14 mouse cellular contexts compared by ENCODE assay signal in genomic region chr6:52206882-52207683, GRCm38 (mm10). TPM values are rescaled to one million over a fixed set of nuclear protein-coding genes. Genes with fewer than 3 reads are reported as not detected.
A peak's percentile ranks its signal among the peaks of the same experiment; 100 is the strongest.
DNase-seq lines count a peak whose midpoint lies in the region; ATAC-seq lines count a peak whose summit lies in the region.
"Had no signal": no experiment of that assay in that cellular context is flagged by ENCODE, and none has a peak within 500 bp of the region (broad histone marks: within the 10 kb centered on the region; RNA-seq: fewer than 3 reads in every experiment).

No protein-coding gene starts in this region.

- peak overlapping the region; percentile 62 for H3K9ac ChIP-seq in kidney, embryonic 16.5 days (replicated peaks; ENCODE audit: low read length)
- H3K9ac ChIP-seq in hindbrain, embryonic 13.5 days: peak overlapping the region; percentile 77
- peak overlapping the region; percentile 52 for H3K9ac ChIP-seq in stomach, embryonic 14.5 days (replicated peaks; ENCODE audit: low read depth, low read length)
- H3K9ac ChIP-seq: embryonic facial prominence, embryonic 15.5 days; midbrain, embryonic 13.5 days had no signal

- no peaks in the 10 kb centered on the region for H3K9me3 ChIP-seq in kidney, embryonic 16.5 days (ENCODE audit: low read length)
- no peaks in the 10 kb centered on the region for H3K9me3 ChIP-seq in hindbrain, embryonic 13.5 days
- H3K9me3 ChIP-seq in limb, embryonic 10.5 days (replicated peaks): no peaks in the 10 kb centered on the region
- no peaks in the 10 kb centered on the region for H3K9me3 ChIP-seq in stomach, embryonic 14.5 days (ENCODE audit: control insufficient read depth, low read depth, low read length)
- no peaks in the 10 kb centered on the region for H3K9me3 ChIP-seq in midbrain, embryonic 10.5 days (replicated peaks)
- H3K9me3 ChIP-seq: embryonic facial prominence, embryonic 15.5 days; midbrain, embryonic 13.5 days had no signal

- peak overlapping the region; percentile 81 for H3K4me2 ChIP-seq in kidney, embryonic 16.5 days (replicated peaks; ENCODE audit: low read depth, low read length)
- peak overlapping the region; percentile 64 for H3K4me2 ChIP-seq in hindbrain, embryonic 13.5 days
- H3K4me2 ChIP-seq in stomach, embryonic 14.5 days (replicated peaks; ENCODE audit: low read depth, low read length): peak overlapping the region; percentile 78
- H3K4me2 ChIP-seq: embryonic facial prominence, embryonic 15.5 days; midbrain, embryonic 13.5 days had no signal

- H3K4me1 ChIP-seq in kidney, embryonic 16.5 days (ENCODE audit: insufficient read depth, low read length): peaks cover 69% of the 10 kb centered on the region
- H3K4me1 ChIP-seq in hindbrain, embryonic 13.5 days (replicated peaks): peaks cover 48% of the 10 kb centered on the region
- H3K4me1 ChIP-seq in limb, embryonic 10.5 days: peaks cover 98% of the 10 kb centered on the region
- peaks cover 3% of the 10 kb centered on the region; the same call in 1 of the 2 replicates for H3K4me1 ChIP-seq in stomach, embryonic 14.5 days (ENCODE audit: control insufficient read depth, insufficient read depth, low read length)
- H3K4me1 ChIP-seq in midbrain, embryonic 10.5 days: peaks cover 24% of the 10 kb centered on the region

- peak overlapping the region; percentile 56 for H3K27ac ChIP-seq in kidney, embryonic 16.5 days (ENCODE audit: low read length)
- H3K27ac ChIP-seq in hindbrain, embryonic 13.5 days: peak overlapping the region; percentile 95
- peak overlapping the region; percentile 99 for H3K27ac ChIP-seq in limb, embryonic 10.5 days
- peak overlapping the region; percentile 81 for H3K27ac ChIP-seq in stomach, embryonic 14.5 days (ENCODE audit: low read length)
- no peak overlapping the region for H3K27ac ChIP-seq in midbrain, embryonic 10.5 days (replicated peaks)
- H3K27ac ChIP-seq: embryonic facial prominence, embryonic 15.5 days; layer of hippocampus, adult 2 months; midbrain, embryonic 13.5 days had no signal

- DNase-seq in kidney, postnatal 14 days: no peak
- peak; percentile 56 for DNase-seq in limb, embryonic 10.5 days (ENCODE audit: low spot score)
- DNase-seq in c-Kit-positive CD71-positive TER-119-positive erythroid progenitor cells, embryonic 14.5 days (ENCODE audit: low spot score): no peak
- DNase-seq in natural killer cell, adult 2 months (ENCODE audit: low spot score in 2 of 2): no peak
- DNase-seq in midbrain, embryonic 10.5 days (ENCODE audit: low spot score): no peak
- DNase-seq: adrenal gland, adult 8-10 months; heart, adult 18-20 months had no signal

- ATAC-seq in kidney, embryonic 16.5 days (ENCODE audit: low FRiP score, low TSS enrichment): no peak
- ATAC-seq in hindbrain, embryonic 13.5 days (ENCODE audit: low FRiP score): no peak
- ATAC-seq in stomach, embryonic 14.5 days (ENCODE audit: insufficient number of reproducible peaks, insufficient read depth, low FRiP score, low read depth): no peak
- ATAC-seq: midbrain, embryonic 13.5 days had no signal

- H3K36me3 ChIP-seq in kidney, embryonic 16.5 days (ENCODE audit: insufficient read depth, low read length): peaks cover 8% of the 10 kb centered on the region; the same call in 1 of the 2 replicates
- H3K36me3 ChIP-seq in hindbrain, embryonic 13.5 days: no peaks in the 10 kb centered on the region
- H3K36me3 ChIP-seq in limb, embryonic 10.5 days: peaks cover 50% of the 10 kb centered on the region
- H3K36me3 ChIP-seq in stomach, embryonic 14.5 days (ENCODE audit: control insufficient read depth, insufficient read depth, low read length): peaks cover 5% of the 10 kb centered on the region; the same call in 1 of the 2 replicates
- no peaks in the 10 kb centered on the region for H3K36me3 ChIP-seq in midbrain, embryonic 10.5 days
- H3K36me3 ChIP-seq: embryonic facial prominence, embryonic 15.5 days; midbrain, embryonic 13.5 days had no signal

- 0 out of 2 replicates have a peak, but pooled peaks cover 4% of the 10 kb centered on the region for H3K27me3 ChIP-seq in kidney, embryonic 16.5 days (ENCODE audit: insufficient read depth, low read length)
- H3K27me3 ChIP-seq in hindbrain, embryonic 13.5 days: peaks cover 99% of the 10 kb centered on the region
- H3K27me3 ChIP-seq in limb, embryonic 10.5 days (ENCODE audit: low read depth, poor library complexity, severe bottlenecking): peaks cover 43% of the 10 kb centered on the region
- peaks cover 15% of the 10 kb centered on the region for H3K27me3 ChIP-seq in stomach, embryonic 14.5 days (ENCODE audit: control insufficient read depth, insufficient read depth, low read length)
- peaks cover 100% of the 10 kb centered on the region for H3K27me3 ChIP-seq in midbrain, embryonic 10.5 days (ENCODE audit: low read depth, poor library complexity, severe bottlenecking)

- 18% methylated on average over 4 of the region's 4 CpGs for WGBS in kidney, embryonic 16.5 days
- WGBS in hindbrain, embryonic 13.5 days: 4% methylated on average over 4 of the region's 4 CpGs
- 4% methylated on average over 4 of the region's 4 CpGs for WGBS in limb, embryonic 10.5 days
- 15% methylated on average over 4 of the region's 4 CpGs for WGBS in stomach, embryonic 14.5 days
- 4% methylated on average over 4 of the region's 4 CpGs for WGBS in midbrain, embryonic 10.5 days

- peak overlapping the region; percentile 55 for H3K4me3 ChIP-seq in kidney, embryonic 16.5 days (ENCODE audit: low read length)
- H3K4me3 ChIP-seq in hindbrain, embryonic 13.5 days: peak overlapping the region; percentile 58
- peak overlapping the region; percentile 90 for H3K4me3 ChIP-seq in limb, embryonic 10.5 days
- H3K4me3 ChIP-seq in stomach, embryonic 14.5 days (ENCODE audit: low read depth, low read length): peak overlapping the region; percentile 90
- H3K4me3 ChIP-seq in midbrain, embryonic 10.5 days: no peak overlapping the region
- H3K4me3 ChIP-seq: embryonic facial prominence, embryonic 15.5 days; layer of hippocampus, adult 2 months; midbrain, embryonic 13.5 days had no signal

RNA-seq across cellular contexts. Expression of gene Hoxa6, which starts 1.4 kb away (rescaled TPM):
- polyA plus RNA-seq in kidney, embryonic 16.5 days (2015; fragmentation: Nextera tagmentation; extraction: Ambion mirVana): 2.9 and 3.8 TPM in 2 replicates
- polyA plus RNA-seq in hindbrain, embryonic 13.5 days (2015; fragmentation: Nextera tagmentation; extraction: Ambion mirVana): 16.3 and 28.0 TPM in 2 replicates
- polyA plus RNA-seq in limb, embryonic 10.5 days (2016; fragmentation: Nextera tagmentation; extraction: Ambion mirVana): 3.5 and 4.1 TPM in 2 replicates
- 3.4 TPM in 2 replicates for polyA plus RNA-seq in stomach, embryonic 14.5 days (2014; fragmentation: Nextera tagmentation; extraction: Ambion mirVana)
- polyA plus RNA-seq in midbrain, embryonic 10.5 days (2016; fragmentation: Nextera tagmentation; extraction: Ambion mirVana): not detected in 2 replicates
- polyA plus RNA-seq: embryonic facial prominence, embryonic 15.5 days; midbrain, embryonic 13.5 days; spleen, adult 2 months had no signal

RNA-seq across cellular contexts. Expression of gene Hoxa5, which starts 2.7 kb away (rescaled TPM):
- 9.0 and 9.5 TPM in 2 replicates for polyA plus RNA-seq in kidney, embryonic 16.5 days (2015; fragmentation: Nextera tagmentation; extraction: Ambion mirVana)
- 116 and 150 TPM in 2 replicates for polyA plus RNA-seq in hindbrain, embryonic 13.5 days (2015; fragmentation: Nextera tagmentation; extraction: Ambion mirVana)
- 9.8 and 10.4 TPM in 2 replicates for polyA plus RNA-seq in limb, embryonic 10.5 days (2016; fragmentation: Nextera tagmentation; extraction: Ambion mirVana)
- 24.4 and 27.1 TPM in 2 replicates for polyA plus RNA-seq in stomach, embryonic 14.5 days (2014; fragmentation: Nextera tagmentation; extraction: Ambion mirVana)
- polyA plus RNA-seq in midbrain, embryonic 10.5 days (2016; fragmentation: Nextera tagmentation; extraction: Ambion mirVana): not detected in 2 replicates

RNA-seq across cellular contexts. Expression of gene Hoxa3, which starts 6.1 kb away (rescaled TPM):
- polyA plus RNA-seq in kidney, embryonic 16.5 days (2015; fragmentation: Nextera tagmentation; extraction: Ambion mirVana): 8.2 and 10.8 TPM in 2 replicates
- polyA plus RNA-seq in hindbrain, embryonic 13.5 days (2015; fragmentation: Nextera tagmentation; extraction: Ambion mirVana): 21.8 and 23.8 TPM in 2 replicates
- 7.0 and 7.9 TPM in 2 replicates for polyA plus RNA-seq in limb, embryonic 10.5 days (2016; fragmentation: Nextera tagmentation; extraction: Ambion mirVana)
- 15.5 and 16.0 TPM in 2 replicates for polyA plus RNA-seq in stomach, embryonic 14.5 days (2014; fragmentation: Nextera tagmentation; extraction: Ambion mirVana)
- polyA plus RNA-seq in midbrain, embryonic 10.5 days (2016; fragmentation: Nextera tagmentation; extraction: Ambion mirVana): not detected in 2 replicates
- polyA plus RNA-seq: midbrain, embryonic 13.5 days had no signal

RNA-seq across cellular contexts. Expression of gene Gm28308, which starts 6.1 kb away (rescaled TPM):
- polyA plus RNA-seq in kidney, embryonic 16.5 days (2015; fragmentation: Nextera tagmentation; extraction: Ambion mirVana): not detected in 2 replicates
- not detected in 2 replicates for polyA plus RNA-seq in hindbrain, embryonic 13.5 days (2015; fragmentation: Nextera tagmentation; extraction: Ambion mirVana)
- 0.79 and 1.2 TPM in 2 replicates for polyA plus RNA-seq in limb, embryonic 10.5 days (2016; fragmentation: Nextera tagmentation; extraction: Ambion mirVana)
- not detected in 2 replicates for polyA plus RNA-seq in stomach, embryonic 14.5 days (2014; fragmentation: Nextera tagmentation; extraction: Ambion mirVana)
- polyA plus RNA-seq in midbrain, embryonic 10.5 days (2016; fragmentation: Nextera tagmentation; extraction: Ambion mirVana): not detected in 2 replicates
- polyA plus RNA-seq: embryonic facial prominence, embryonic 15.5 days; midbrain, embryonic 13.5 days; spleen, adult 2 months had no signal

RNA-seq across cellular contexts. Expression of gene Hoxa7, which starts 14.6 kb away (rescaled TPM):
- 25.7 and 27.5 TPM in 2 replicates for polyA plus RNA-seq in kidney, embryonic 16.5 days (2015; fragmentation: Nextera tagmentation; extraction: Ambion mirVana)
- 7.4 and 14.9 TPM in 2 replicates for polyA plus RNA-seq in hindbrain, embryonic 13.5 days (2015; fragmentation: Nextera tagmentation; extraction: Ambion mirVana)
- polyA plus RNA-seq in limb, embryonic 10.5 days (2016; fragmentation: Nextera tagmentation; extraction: Ambion mirVana): 24.7 and 24.8 TPM in 2 replicates
- polyA plus RNA-seq in stomach, embryonic 14.5 days (2014; fragmentation: Nextera tagmentation; extraction: Ambion mirVana): 13.7 and 13.9 TPM in 2 replicates
- not detected in 2 replicates for polyA plus RNA-seq in midbrain, embryonic 10.5 days (2016; fragmentation: Nextera tagmentation; extraction: Ambion mirVana)
- polyA plus RNA-seq: embryonic facial prominence, embryonic 15.5 days; midbrain, embryonic 13.5 days had no signal
